Mouse (Mus musculus): ENCODE data around the gene Itgb4.

The Itgb4 gene

DNA sequence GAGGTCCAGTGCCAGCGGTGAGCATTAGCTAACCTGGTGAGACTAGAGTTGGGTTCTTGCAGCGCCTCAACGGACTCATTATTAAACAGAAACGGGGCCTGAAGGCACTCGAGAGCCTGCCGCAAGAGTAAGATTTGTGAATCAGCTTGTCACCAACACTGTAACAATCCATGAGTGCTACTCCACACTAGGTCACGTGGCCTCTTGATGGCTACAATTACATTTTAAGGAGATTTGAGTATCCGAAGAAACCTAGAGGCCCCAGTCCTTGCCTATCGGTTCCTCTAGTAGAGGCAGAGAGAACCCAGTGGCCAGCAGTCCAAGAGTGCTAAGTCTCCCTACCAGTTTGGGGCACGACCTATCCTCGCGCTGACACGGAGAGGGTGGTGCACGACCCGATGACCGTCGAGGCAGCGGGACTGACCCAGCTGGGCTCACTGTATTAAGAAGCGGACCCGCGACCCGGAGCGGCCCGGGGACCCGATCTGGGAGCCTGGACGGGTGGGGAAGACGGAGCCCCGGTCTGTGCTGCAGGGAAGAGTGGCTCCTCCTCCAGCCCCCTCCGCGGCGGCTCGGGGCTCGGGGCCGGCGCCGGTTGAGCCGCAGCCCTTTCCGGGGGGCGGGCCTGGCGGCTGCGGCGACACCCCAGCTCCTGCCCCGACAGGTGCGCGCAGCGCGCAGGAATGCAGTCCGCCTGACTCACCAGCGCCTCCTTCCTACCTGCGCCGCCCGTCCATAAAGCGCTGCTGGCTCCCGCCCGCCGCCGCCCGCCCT lies at the start of gene Itgb4:
Gene Itgb4, plus strand, starts transcription at position 401 of the 774 bp plus-strand sequence.
- peak; percentile 85 for DNase-seq

DNA sequence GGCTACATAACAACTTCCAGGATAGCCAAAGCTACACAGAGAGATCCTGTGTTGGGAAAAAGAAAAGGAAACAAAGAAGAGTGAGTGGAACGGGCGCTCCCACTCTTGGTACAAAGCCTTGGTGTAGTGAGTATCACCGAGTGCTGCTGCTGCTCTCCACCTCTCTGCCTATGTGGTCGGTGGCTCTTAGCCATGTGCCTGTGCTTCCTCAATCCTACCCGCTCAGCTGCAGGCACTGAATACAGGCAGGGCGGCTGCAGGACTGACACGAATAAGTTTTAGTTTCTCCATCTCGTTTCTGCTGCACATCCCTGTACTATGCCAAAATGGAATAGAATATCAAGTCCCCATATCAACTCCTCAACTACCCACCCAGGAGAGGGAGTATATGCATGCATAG lies 45.5 kb upstream of the Itgb4 start:
- DNase-seq = no peak

DNA sequence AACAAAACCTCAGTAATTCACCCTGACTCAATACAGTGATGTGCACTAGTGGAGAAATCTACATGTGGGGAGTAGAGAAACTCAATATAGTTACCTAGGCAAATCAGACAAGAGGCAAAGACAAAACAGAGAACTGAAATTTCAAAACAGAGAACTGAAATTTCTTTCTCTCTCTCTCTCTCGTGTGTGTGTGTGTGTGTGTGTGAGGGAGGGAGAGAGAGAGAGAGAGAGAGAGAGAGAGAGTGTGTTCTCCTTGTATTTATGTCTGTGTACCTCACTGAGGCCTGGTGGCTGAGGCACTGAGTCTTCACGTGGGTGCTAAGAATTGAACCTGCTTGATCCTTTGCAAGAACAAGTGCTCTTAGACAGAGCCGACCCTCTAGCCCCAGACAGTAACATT lies 44.7 kb upstream of the Itgb4 start:
- no peak for DNase-seq

DNA sequence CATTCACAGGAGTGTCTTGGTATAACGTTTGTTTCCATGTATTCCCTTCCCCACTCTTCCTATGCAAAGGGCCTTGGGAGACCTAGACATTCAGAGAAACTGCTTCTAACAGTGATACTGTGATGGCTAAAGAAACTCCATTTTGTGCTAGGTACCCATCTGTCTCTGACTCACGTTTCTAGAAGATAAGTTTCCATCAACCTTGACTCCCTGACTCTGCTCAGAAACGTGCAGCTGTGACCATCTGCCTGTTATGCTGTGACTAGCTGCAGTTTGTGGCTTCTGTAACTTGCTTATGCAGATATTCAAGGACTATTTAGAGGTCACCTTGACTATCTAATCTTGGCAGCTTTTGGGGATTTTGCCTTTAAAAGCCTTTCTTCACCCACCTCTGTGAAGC lies 43.3 kb upstream of the Itgb4 start:
- DNase-seq = no peak

DNA sequence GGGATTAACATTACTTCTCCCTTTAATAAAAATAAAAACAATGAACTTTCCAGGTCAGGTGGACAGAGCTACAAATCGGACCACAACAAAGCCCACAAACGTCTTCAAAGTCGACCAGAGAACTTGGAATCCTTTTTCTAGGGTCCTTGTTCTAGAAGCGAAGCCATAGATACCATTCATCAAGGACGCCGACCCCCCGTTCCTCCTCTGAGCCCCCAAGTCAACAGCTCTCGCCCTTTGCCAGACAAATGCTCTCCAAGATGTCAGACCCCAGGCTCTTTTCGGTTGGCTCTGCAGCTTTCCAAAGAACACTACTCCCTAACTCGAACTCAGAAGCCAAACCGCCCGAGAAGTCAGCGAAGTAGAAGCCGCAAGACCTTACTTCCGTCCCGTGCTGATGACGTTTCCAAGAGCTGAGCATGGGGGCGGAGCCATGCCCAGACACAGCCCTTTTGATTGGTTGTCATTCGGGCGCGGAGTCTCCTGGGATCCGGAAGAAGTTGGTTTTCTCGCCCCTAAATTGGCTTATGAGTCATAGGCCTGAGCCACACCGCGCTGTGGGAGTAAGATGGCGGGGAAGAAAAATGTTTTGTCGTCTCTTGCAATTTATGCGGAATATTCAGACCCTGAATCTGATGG lies 41.3 kb upstream of the Itgb4 start, which contains the start of the genes Sap30bp and Recql5:
Gene Sap30bp, plus strand, starts transcription at position 175 of the 639 bp plus-strand sequence.
Gene Recql5, minus strand, starts transcription at position 370 of the 639 bp plus-strand sequence.
- DNase-seq = peak; percentile 97

DNA sequence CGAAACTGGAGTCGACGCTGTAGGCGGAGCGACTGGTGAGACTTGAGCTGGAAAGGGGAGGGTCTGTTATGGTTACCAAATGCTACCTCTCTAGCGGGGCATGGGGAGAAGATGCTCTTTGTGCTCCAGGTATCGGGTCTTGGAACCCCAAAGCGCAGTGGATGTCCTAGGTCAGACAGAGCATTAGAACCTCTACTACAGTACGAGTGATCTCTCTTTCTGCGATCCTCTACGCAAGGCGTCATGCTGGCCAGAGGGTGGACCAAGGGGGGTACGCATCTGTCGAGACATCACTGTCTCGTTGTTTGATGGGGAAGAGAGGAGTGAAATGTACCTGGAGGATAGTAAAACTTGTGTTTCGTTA lies 40.8 kb upstream of the Itgb4 start:
- no peak for DNase-seq

DNA sequence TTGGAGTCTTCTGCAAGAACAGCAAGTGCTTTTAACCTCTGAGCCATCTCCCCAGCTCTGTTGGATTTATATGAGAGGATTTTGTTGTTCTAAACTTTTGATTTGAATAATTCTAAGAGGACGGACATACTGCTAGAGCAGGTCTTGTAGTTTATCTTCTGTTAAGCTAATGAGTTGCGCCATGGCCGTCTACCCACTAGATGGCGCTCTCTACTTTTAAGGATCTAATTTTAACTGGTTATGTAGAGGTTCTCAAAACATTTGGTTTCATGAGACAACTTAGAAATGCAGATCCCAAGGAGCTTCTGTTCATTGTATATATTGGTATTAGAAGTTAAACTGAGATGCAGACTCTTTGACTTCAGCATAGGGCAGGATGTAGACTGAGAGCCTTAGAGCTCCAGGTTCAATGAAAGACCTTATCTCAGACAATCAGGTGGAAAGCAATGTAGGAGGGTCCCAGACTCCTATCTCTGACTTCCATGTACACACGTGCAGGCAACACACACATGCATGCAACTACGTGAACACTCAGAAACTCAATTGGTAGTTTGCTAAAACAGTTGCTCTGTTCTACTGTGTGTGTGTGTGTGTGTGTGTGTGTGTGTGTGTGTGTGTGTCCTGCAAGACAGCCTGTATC lies 34.7 kb upstream of the Itgb4 start:
- DNase-seq = peak; percentile 79

DNA sequence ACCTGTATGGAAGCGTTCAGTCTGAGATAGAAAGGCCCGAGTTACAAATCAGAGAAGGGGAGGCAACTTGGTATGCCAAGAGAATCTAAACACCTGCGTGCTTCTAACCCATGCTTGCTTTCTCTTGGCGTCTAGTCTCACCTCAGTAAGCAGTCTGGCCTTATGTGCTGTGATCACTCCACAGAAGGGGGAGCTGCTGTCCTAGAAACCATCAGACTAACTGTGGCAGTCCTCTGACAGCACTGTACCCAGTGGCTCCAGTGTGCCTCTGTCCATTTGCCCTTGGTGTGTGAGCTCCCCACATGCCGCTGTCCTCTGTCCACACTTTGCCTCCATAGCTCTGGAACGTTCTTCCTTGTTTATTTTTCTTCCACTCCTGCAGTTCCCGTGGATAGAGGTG lies 32.5 kb upstream of the Itgb4 start:
- no peak for DNase-seq

DNA sequence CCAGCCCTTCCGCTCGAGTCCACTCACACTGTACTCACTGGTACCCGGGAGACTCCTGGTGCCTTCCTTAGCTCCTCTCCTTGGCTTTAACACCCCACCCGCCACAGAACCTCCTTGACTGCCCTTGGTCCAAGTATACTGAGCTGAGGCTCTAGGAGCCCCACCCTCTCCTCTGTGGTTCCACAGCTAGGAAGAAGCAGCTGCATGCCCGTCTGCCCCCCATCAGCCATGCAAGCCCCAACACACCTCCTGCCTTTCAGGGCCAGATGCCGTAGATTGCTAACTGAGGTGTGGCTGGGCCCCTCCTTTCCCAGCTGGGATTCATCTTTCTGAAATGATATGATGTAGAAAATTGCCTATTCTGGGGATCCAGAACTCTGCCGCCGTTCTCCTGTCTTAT lies 29.3 kb upstream of the Itgb4 start:
- no peak for DNase-seq

DNA sequence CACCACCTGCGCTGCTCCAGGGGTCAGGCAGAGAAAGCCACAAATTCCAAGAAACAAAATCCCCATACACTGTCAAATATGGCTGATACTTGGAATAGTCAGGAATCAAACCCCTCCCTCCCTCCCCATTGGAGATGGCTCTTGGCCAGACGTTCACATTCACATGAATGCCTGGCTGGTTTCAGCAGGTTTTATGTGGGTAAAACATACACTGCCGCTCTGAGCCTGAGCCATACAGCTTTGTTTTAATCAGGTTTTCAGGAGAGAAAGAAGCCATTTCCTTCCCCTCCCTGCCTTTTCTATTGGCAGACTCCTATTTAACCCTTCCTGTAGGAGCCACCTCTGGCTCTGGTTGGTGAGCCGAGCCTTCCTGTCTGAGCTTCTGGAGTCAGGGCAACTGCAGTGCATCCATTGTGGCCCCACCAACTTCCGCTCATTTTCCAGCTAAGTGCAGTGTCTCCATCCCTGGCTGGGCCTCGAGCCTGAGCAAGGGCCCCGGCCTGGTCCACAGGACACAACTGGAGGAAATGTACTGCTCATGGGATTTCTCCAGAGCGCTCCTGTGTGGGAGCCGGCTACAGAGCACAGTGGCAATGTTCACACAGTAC lies 28.2 kb upstream of the Itgb4 start:
- no peak for DNase-seq

DNA sequence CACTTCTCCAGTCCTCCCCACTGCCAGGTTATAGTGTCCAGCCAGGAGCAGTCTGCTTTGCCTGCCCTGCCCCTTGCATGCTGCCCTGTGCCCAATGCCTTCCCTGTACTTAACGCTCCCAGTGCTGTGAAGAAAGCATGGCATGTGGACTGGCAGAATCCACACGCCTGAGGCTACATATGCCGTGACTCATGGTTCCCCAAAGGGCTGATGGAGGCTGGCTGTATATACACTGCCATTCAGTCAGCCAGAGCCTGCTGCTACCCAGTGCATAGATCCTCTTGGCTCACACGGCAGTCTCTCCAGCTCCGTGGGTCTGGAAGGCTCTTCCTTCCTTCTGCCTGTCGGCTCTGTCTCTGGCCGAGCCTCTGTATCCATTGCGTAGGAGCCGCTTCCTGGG lies 26.2 kb upstream of the Itgb4 start:
- no peak for DNase-seq

DNA sequence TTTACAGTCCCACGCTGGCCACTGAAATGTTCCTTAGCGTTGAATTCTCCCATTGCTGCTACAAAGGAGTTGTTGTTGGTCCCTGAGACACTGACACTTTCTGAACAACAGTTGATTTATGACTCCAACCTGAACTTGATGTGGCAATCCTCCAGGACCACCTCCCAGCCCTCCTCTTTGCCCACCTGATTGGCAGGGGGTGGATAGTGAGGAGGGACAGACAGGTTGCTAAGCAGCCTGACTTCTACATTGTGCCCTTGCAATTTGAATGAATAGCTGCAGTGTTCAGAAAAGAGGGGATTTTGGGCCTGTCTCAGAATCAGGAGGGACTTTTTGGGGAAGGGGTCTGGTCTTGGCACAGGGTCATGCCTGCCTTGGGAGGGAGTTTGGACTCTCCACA lies 23.8 kb upstream of the Itgb4 start:
- no peak for DNase-seq

DNA sequence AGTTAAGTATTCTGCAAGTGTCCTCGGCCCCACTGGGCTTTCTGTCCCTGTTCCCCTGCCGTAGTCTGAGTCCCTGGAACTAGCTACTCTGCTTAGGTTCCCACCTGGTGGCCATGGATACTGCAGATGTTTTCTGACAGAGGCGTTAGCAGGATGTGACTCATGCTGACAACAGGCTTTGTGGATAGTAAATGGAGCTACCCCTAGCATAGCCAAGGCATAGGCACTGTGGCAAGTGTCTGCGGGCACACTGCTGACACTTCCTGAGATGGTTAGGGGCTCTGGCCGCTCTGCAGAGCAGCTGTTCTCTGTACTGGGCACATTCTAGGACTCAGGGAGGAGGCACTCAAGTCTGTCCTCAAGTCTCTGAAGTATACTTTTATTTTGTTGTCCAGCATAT lies 19.8 kb upstream of the Itgb4 start:
- DNase-seq = no peak

DNA sequence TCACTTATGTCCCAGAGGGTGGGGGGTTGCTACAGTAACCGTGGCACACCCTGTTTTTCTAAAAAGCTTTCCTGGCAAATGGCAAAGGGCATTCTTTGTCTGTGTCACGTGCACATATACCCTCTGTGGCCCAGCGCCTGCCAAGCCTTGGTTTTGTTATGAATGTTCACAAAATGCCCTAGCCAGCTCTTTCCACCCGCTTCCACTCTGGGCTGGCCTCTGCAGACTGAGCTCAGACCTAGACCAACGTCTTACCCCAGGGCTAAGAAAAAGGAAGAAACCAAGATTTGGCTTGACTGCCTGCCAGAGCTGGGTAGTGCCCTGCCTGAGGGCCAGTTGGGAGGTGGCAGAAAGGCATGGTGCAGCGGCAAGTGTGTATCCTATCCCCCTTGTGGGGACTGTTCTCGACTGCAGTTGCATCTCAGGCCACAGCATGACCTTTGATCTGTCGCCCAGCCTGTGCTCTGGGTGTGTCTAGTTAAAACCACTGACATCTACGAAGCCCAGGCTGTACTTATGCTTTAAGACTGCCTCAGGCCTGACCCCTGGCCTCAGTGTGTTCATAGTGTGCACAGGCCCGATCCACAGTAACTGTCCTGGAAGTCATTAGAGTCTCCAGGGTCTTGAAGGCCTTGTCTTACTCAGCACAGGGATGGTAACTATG lies 19.2 kb upstream of the Itgb4 start:
- DNase-seq = no peak

DNA sequence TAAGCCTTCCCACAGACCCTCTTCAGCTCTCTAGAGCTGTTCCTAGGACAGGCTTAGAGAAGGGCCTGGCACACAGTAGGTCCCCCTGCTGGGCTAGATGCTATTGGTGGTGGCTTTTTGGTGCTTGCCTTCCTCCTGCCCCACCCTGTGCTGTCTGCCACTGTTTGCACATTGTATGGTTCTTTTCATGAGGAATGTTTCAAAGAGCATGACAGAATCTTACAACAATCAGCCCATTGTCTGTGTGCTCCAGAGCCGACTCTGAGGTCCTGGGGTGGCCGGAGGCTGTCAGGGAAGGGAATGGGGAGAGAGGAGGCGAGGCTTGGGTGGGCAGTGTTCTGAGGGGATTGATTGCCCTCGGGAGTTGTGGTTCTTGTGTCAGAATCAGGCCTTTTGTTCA lies 18.1 kb upstream of the Itgb4 start:
- DNase-seq = no peak

DNA sequence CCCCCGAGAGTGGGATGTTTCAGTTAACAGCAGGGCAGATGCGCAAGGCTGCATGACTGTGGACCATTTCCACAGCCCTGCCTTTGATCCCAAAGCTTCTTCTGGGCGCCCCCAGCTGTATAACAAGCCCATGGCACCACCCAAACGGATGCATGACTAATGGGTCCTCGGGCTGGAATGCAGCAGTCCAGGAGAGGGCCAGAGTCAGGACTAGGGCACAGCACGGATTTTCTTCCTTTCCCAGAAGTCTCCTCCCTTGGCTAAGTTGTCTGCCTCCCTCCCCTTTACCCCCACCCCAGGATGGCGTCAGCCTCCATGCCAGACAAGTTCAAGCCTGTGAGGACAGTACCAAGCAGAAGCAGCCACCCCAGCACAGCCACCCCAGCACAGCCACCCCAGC lies 16.5 kb upstream of the Itgb4 start:
- no peak for DNase-seq

DNA sequence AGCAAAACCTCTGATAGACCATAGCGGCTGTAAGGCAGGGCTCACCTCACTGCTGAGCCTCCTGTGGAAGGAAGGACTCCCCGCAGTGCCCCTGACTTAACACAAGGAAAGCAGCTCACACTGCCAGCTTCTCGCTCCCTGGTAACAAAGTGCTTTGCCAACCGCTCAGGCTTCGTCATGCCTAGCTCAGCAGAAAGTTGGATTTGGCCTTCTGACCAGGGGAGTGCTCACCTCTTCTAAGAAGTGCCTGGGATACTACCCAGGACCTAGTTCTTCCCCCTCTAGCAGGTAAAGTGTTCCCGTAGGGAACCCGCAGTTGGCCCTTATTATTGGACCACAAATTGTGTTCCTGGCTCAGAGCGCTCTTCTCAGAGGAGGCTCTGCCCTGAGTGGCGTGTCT lies 15.5 kb upstream of the Itgb4 start:
- no peak for DNase-seq

DNA sequence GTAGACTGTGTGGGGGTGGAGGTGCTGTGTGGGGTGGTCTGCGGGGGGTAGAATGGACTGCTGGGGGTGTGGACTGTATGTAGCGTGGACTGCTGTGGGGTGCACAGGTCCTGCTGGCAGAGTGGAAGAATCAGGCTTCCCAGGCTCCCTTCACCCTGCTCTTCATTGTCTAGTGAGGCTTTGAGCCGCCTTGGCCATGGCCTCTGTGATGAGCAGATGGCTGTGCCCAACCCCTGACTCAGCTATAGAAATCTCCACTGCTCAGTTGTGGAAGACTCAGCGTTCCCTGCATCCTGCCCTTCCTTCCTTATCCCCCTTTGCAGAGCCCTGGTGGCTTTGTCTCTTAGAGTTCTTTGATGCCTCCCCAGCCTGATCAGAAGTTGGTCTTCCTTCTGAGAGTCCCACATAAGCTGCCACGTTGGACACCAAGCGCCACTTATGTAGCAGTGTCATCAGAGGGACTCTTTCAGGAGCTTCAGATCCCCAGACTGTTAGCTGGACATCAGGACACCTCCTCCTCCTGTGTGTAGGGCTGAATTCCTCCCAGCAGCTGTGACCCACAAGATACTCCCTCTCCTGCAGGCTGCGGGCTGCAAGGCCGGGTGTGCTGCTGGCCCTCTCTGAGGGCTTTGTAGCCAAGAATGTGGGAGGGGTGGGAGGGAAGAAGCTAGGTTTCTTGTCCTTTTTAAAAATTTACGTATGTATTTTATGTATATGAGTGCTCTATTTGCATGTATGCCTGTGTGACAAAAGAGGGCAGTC lies 11.7 kb upstream of the Itgb4 start:
- no peak for DNase-seq

DNA sequence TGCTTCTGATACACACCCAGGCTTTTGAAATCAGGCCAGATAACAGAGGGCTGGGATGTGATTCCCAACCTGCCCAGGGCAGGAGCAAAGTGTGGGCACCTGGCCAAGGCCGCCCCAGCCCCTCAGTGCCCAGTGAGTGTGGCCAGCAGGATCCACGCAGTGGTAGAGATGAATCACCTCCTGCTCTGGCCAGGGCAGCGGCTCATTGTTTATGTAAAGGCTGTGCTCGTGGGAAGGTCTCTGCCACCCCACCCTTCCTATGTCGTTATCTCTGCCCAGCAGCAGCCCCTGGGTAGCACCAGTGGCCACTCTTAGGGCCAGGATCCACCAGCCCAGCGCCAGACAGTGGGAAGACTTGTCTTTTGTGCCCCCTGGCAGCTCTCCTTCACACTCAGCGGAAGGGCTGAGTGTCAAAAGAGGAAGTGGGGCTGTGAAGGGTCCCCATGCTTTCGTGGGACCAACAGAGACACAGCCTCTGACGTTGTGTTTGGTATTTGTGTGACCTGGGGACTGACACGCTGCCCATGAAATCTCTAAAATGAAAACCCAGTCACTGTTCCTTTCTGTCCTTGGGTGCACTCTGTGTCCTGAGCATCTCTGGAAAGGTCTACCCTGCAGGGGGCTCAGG lies 9.4 kb upstream of the Itgb4 start:
- no peak for DNase-seq

DNA sequence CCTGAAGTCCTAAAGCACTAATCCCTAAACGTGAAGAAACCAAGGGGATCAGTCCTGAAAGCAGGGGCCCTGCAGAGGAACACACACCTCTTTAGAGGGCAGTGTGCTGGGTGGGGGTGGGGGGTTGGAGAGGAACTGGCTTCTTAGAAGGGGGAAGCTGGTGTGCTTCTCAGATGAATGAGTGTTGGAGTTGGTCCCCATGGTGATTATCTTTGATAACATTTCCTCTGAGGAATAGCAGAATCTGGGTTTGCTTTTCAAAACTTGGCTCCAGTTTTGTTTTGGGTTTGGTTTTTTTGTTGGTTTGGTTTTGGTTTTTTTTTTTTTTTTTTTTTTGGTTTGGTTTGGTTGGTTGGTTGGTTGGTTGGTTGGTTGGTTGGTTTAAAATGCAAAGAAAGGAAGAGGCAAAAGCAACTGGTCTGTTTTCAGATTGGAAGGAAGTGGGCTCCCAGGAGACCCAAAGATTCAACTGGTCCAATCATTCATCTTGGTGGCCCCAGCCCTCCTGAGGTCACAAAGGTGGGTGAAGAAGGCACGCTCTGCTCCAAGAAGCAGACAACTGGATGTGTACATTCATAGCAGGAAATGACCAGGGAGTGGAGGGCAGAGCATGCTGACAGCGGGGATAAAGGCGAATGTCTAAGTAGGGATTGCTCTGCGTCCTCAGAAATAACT lies 5.6 kb upstream of the Itgb4 start:
- no peak for DNase-seq

DNA sequence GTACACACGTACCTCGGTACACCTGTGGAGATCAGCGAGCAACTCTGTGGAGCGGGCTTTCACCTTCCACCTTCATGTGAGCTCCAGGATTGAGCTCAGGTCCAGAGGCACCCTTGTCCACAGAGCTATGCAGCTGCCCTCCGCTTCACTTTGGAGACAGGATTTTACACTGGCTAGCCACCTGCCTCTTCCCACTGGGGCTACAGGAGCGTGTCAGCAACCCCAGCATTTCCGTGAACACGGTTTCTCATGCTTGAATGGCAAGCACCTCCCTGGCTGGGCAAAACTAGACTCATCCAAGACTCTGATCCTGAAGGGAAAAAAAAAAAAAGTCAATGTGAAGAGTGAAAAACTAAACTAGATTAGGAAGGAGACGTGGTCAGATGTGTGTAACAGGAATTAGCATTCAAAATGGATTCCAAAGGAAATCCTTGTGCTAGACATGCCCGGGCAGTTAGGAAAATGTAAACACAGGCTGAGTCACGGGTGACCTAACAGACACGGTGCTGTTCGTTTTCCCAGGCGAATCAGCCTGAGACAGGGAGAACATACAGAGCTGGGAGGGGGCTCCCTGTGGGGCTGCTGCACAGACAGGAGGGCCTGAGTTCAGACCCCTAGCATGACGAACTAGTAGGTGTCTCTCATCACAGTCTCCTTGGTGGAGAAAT lies 4.4 kb upstream of the Itgb4 start:
- no peak for DNase-seq
